Mouse (Mus musculus): ENCODE measurements around the gene Dexi. TPM values are rescaled to one million over a fixed set of nuclear protein-coding genes. Genes with fewer than 3 reads are reported as not detected.

Dexi gene
- polyA plus RNA-seq, 1 experiment from 2014 or later: 19.1 TPM

DNA sequence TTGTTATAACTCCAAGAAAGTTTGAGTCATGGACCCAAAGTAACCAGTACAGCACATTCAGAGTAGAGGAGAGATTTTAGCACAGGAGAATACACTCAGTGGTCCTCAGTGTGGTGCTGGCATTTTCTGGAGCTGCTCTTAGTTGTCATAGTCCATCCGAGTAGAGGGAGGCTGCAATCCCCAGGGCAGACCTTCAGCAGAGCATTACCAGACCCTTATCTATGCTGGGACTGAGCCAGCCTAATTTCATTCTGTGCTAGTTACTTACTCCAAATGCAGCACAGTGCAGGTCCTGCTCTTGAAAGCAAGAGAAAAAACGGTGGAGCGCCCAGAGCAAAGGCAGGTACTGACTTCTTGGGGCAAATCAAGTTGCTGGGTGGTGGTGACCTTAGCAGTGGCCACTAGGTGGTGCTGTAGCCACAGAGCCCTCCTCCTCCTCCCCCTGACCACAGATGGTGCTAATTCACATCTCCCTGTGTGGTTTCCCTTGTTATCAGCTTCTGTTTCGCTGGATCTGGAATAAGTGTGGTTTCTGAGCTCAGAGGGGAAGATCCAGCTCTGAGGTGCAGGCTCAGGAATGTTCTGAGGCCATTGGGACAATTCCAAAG is 22.5 kb upstream of the Dexi start:
- Histone ChIP-seq H3K36me3 (peaks cover 73% of the 10 kb centered on the region), H3K9ac (no peak overlapping the region), H3K27ac (replicated peaks) (no peak overlapping the region), H3K27me3 (no peaks in the 10 kb centered on the region), H3K4me1 (replicated peaks) (0 out of 2 replicates have a peak, but pooled peaks cover 5% of the 10 kb centered on the region), H3K4me2 (no peak overlapping the region), H3K4me3 (no peak overlapping the region), H3K9me3 (no peaks in the 10 kb centered on the region)
- peak; percentile 71 for ATAC-seq (ENCODE audit: low read depth)
- 39% methylated on average over 4 of the region's 4 CpGs for WGBS

DNA sequence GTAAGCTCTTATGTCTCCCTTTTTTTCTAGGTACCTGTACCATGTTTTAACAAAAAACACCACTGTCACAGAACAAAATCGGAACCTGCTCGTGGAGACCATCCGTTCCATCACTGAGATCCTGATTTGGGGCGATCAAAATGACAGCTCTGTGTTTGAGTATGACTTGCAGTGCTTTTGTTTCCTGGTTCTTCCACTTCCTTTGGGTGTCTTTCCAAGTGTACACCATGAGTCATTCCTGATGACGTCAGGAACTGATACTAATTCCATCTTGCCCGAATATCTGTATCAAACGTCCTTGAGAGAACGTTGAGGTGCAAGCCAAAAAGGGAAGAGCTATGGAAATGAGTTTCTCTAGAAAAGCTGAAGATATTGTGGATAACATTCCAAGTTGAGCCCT is 17.1 kb upstream of the Dexi start:
- WGBS: 92% methylated on average over 8 of the region's 8 CpGs
- H3K9ac ChIP-seq: no peak overlapping the region
- H3K4me2 ChIP-seq: no peak overlapping the region
- H3K27ac ChIP-seq (replicated peaks): no peak overlapping the region
- no peaks in the 10 kb centered on the region for H3K27me3 ChIP-seq
- no peaks in the 10 kb centered on the region for H3K9me3 ChIP-seq
- no peak for ATAC-seq (ENCODE audit: low read depth)
- peaks cover 43% of the 10 kb centered on the region for H3K36me3 ChIP-seq
- no peak overlapping the region for H3K4me3 ChIP-seq
- no peaks in the 10 kb centered on the region for H3K4me1 ChIP-seq (replicated peaks)

DNA sequence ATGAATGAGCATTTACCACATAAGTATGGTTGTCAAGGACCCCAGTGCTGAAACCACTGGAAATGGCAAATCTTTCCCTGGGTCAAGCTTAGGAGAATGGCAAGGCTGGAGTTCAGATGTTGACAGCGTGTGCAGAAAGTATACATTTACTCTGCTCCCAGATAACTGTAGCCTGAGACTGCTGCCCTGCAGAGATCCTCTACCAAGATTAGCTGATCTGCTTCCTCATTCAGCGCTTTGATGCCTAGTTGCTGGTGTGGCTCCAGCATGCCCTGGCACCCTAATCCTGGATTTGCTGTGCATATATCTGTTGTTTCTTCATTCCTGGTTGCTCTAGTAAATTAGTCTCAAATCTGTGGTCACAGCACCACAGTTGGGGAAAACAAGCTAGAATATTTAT is 11.0 kb upstream of the Dexi start:
- Histone ChIP-seq H3K9me3 (no peaks in the 10 kb centered on the region), H3K27ac (replicated peaks) (no peak overlapping the region), H3K36me3 (no peaks in the 10 kb centered on the region), H3K4me3 (no peak overlapping the region), H3K9ac (no peak overlapping the region), H3K27me3 (no peaks in the 10 kb centered on the region), H3K4me2 (no peak overlapping the region), H3K4me1 (replicated peaks) (no peaks in the 10 kb centered on the region)
- no peak for ATAC-seq (ENCODE audit: low read depth)
- WGBS: 92% methylated on average over 2 of the region's 2 CpGs

DNA sequence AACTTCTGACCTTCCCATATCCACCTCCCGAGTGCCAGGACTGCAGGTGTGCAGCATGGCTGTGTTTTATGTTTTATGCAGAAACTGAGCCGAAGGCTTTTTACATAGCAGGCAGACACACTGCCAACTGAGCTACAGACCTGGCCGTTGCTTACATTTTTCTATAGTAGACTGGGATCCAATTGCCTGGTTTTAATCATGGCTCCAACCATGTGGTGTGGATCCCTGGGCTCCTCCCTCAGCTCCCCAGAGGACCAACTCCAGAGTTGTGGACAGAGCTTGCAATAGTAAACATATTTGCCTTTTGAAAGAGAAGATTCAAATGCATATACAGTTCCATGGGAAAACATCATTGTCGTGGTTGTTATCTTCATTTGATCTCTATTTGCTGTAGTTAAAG is 8.7 kb upstream of the Dexi start:
- Histone ChIP-seq H3K36me3 (no peaks in the 10 kb centered on the region), H3K4me2 (no peak overlapping the region), H3K4me1 (replicated peaks) (peaks cover 14% of the 10 kb centered on the region), H3K9me3 (no peaks in the 10 kb centered on the region), H3K4me3 (no peak overlapping the region), H3K27me3 (no peaks in the 10 kb centered on the region), H3K27ac (replicated peaks) (no peak overlapping the region), H3K9ac (no peak overlapping the region)
- ATAC-seq (ENCODE audit: low read depth): no peak
- WGBS: 83% methylated on average over 4 of the region's 4 CpGs

DNA sequence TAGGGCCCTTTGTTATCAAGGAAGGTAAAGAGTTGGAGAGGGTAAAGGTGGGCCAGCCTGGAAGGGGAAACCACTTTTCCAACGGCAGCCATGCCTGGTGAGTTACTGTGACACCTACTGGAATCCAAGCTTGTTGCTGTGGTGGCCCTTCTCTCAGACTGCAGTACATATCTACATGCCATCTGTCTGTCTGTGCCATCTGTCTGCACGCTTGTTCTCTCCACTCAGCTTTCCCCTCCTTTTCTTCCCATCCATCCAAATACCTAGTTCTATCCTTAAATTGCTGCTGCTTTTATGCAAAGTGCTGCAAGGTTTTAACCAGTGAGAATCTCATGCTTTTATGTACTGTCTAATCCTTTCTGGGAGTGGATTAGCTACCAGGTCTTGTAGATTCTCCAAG is 6.7 kb upstream of the Dexi start:
- Histone ChIP-seq H3K9me3 (no peaks in the 10 kb centered on the region), H3K27ac (replicated peaks) (no peak overlapping the region), H3K36me3 (no peaks in the 10 kb centered on the region), H3K9ac (no peak overlapping the region), H3K4me2 (no peak overlapping the region), H3K4me1 (replicated peaks) (peaks cover 24% of the 10 kb centered on the region), H3K4me3 (no peak overlapping the region), H3K27me3 (no peaks in the 10 kb centered on the region)
- ATAC-seq (ENCODE audit: low read depth): no peak
- WGBS: 85% methylated on average over 2 of the region's 2 CpGs

DNA sequence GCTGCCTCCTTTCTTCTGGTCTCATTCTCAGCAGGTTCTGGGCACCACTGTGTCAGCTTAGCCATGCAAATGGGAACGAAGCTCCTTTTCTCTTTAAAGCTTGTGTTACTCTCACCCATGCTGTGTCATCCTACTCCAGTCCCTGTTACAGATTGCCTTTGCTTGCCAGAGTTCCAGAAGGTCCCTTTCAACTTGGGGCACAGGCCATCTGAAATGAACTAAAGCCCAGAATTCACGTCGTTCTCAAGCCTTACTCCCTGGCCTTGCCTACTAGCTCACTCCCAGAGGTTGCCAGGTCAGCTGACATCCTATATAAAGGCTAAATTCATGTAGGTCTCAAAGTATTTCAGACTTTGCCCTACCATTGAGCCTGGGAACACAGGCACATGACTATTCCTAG is 6.1 kb upstream of the Dexi start:
- no peak overlapping the region for H3K4me3 ChIP-seq
- no peak overlapping the region for H3K27ac ChIP-seq (replicated peaks)
- no peaks in the 10 kb centered on the region for H3K27me3 ChIP-seq
- ATAC-seq (ENCODE audit: low read depth): no peak
- H3K4me2 ChIP-seq: no peak overlapping the region
- H3K36me3 ChIP-seq: no peaks in the 10 kb centered on the region
- WGBS: 64% methylated on average over 3 of the region's 3 CpGs
- no peak overlapping the region for H3K9ac ChIP-seq
- H3K9me3 ChIP-seq: no peaks in the 10 kb centered on the region
- peaks cover 24% of the 10 kb centered on the region for H3K4me1 ChIP-seq (replicated peaks)

DNA sequence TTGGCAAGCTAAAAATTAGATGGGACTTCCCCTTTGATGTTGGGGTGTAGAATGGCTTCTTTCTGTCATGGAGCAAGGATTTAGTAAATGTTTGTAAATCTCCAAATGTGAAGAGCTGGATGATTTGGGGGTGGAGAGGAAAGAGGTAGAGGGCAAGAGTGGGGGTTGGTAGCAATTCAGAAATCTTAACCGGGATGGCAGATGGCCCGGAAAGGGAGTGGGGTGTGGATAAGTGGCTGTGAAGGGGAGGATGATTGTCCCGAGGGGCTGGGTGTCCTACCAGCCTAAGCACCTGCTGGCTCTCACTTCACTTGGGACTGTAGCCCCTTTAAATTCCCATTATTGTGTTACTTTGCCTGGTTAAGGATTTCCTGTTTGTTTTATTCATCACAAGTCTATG is 4.0 kb upstream of the Dexi start:
- H3K9me3 ChIP-seq: no peaks in the 10 kb centered on the region
- H3K27me3 ChIP-seq: no peaks in the 10 kb centered on the region
- H3K9ac ChIP-seq: peak overlapping the region; percentile 23; the same call in 1 of the 2 replicates
- peaks cover 31% of the 10 kb centered on the region for H3K4me1 ChIP-seq (replicated peaks)
- H3K36me3 ChIP-seq: no peaks in the 10 kb centered on the region
- H3K4me3 ChIP-seq: no peak overlapping the region
- peak overlapping the region; percentile 65; the same call in 1 of the 2 replicates for H3K4me2 ChIP-seq
- ATAC-seq (ENCODE audit: low read depth): no peak
- 65% methylated on average over 3 of the region's 3 CpGs for WGBS
- H3K27ac ChIP-seq (replicated peaks): no peak overlapping the region

DNA sequence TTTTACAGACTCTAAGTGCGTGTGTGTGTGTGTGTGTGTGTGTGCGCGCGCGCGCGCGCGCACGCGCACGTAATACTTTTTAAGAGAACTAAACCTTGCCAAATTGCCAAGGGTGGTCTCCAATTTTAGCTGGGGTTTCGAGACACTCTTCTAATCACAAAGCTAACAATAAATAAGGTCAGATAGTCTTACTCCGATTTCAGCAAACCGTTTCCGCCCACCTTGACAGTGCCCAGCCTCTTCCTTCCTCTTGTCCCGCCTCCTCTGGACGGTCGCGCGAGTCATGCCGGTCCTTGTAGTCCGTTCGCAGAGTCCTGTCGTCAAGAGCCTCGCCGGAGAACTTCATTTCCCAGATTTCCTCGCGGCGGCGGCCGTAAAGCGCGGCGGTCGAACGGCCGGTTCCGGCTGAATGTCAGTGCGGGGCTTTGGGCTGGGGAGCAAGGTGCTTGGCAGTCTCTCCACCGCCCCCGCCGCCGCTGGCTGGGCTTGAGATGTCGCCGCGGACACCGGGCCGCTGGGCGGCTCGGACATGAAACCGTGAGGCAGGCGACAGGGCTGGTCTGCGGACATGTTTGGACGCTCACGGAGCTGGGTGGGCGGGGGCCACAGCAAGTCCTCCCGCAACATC is 2.3 kb upstream of the Dexi start, which contains the start of gene Clec16a:
TSS of gene Clec16a (plus strand) at position 345 of the 628 bp plus-strand sequence.
- peak within 1 kb of the TSS; percentile 77 for H3K4me3 ChIP-seq
- under 1% methylated on average over 58 of the region's 58 CpGs for WGBS
- H3K4me2 ChIP-seq: peak within 1 kb of the TSS; percentile 65
- H3K4me1 ChIP-seq (replicated peaks): peaks cover 48% of the 10 kb centered on the region
- peak within 1 kb of the TSS; percentile 87 for H3K9ac ChIP-seq
- H3K36me3 ChIP-seq: no peaks in the 10 kb centered on the region
- peak within 1 kb of the TSS; percentile 52; the same call in 1 of the 2 replicates for H3K27ac ChIP-seq (replicated peaks)
- peak; percentile 91 for ATAC-seq (ENCODE audit: low read depth)
- H3K9me3 ChIP-seq: no peaks in the 10 kb centered on the region
- no peaks in the 10 kb centered on the region for H3K27me3 ChIP-seq

DNA sequence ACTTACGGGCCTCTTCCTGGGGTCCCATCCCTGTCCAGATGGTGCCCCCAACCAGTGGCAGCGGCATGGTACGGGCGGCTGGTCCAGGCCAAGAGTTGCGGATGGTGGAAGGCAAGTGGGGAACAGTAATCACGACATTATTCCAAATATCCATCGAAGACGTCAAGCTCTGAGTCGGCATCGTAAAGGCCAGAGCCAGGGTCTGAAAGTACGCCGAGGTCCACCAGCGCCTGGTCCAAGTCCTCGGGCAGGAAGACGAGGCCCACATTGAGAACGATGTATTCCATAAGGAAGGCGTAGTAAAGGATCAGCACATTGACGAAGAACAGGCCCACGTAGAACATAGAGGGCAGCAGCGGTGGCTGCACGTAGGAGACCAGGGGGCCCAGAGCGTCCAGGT is 588 bp downstream of the Dexi start:
- Histone ChIP-seq H3K9me3 (no peaks in the 10 kb centered on the region), H3K9ac (peak overlapping the region; percentile 97), H3K4me1 (replicated peaks) (peaks cover 62% of the 10 kb centered on the region), H3K4me3 (peak overlapping the region; percentile 95), H3K27me3 (no peaks in the 10 kb centered on the region), H3K4me2 (peak overlapping the region; percentile 80), H3K36me3 (no peaks in the 10 kb centered on the region), H3K27ac (replicated peaks) (peak overlapping the region; percentile 88)
- peak; percentile 27 for ATAC-seq (ENCODE audit: low read depth)
- 3% methylated on average over 22 of the region's 22 CpGs for WGBS

DNA sequence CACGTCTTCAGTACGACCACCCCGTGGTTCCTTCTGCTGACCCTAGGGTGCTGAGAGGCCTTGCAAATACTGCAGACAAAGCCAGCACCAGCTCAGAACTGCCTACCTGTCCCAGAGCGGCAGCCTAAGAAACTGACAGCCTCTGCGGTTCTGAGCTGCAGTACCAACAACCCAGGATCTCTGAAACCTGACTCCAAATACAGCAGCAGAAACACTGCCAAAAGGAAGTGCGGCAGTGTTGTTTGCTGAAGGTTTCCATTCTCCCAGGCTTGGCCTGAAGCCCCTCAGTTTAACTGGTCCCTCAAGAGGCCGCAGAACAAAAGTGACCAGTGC is 1.3 kb downstream of the Dexi start:
- no peaks in the 10 kb centered on the region for H3K9me3 ChIP-seq
- peaks cover 55% of the 10 kb centered on the region for H3K4me1 ChIP-seq (replicated peaks)
- H3K36me3 ChIP-seq: no peaks in the 10 kb centered on the region
- H3K9ac ChIP-seq: peak overlapping the region; percentile 97
- H3K4me3 ChIP-seq: peak overlapping the region; percentile 95
- no peak for ATAC-seq (ENCODE audit: low read depth)
- H3K27me3 ChIP-seq: no peaks in the 10 kb centered on the region
- peak overlapping the region; percentile 80 for H3K4me2 ChIP-seq
- no peak overlapping the region; the same call in 1 of the 2 replicates for H3K27ac ChIP-seq (replicated peaks)
- 37% methylated on average over 7 of the region's 7 CpGs for WGBS

DNA sequence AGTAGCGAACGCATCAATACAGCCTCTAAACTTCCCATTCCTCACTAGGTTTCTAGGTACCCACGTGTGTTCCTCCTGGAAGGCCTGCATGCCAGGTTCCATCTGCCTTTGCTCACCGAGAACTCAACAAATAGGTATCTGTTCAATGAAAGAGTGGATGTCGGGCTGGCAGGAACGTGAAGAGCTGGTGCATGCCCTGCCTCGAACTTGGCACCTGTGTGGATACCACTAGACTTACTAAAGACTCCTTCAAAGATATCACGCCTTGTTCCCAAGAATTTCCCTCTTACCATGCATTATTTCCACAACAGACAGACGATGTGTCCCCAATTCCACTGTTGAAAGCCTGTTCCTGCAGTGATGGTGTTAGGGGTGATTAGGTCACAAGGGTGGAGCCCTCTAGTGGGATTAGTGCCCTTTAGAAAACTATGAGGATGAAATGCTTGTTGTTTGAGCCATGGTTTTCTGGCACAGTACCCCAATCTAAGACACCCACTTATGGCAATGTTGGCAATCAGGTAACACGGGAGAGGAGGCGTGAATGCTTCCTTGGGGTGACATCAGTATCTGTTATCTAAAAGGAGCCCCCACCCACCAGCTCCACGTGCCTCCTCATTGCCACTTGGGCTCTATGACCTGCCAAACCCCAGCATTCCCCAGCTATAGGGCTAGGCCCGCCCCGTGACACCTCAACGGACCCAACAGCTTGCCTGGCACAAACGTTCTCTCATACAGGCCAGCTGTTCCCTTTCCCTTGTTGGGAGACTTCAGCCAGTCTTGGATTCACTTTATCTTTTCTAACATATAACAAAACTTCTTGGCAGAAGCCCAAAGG is 1.9 kb downstream of the Dexi start:
- H3K4me1 ChIP-seq (replicated peaks): peaks cover 49% of the 10 kb centered on the region
- H3K36me3 ChIP-seq: no peaks in the 10 kb centered on the region
- no peak for ATAC-seq (ENCODE audit: low read depth)
- peak overlapping the region; percentile 95 for H3K4me3 ChIP-seq
- peak overlapping the region; percentile 97 for H3K9ac ChIP-seq
- H3K27me3 ChIP-seq: no peaks in the 10 kb centered on the region
- WGBS: 74% methylated on average over 16 of the region's 16 CpGs
- H3K27ac ChIP-seq (replicated peaks): no peak overlapping the region; the same call in 1 of the 2 replicates
- H3K4me2 ChIP-seq: peak overlapping the region; percentile 80
- no peaks in the 10 kb centered on the region for H3K9me3 ChIP-seq

DNA sequence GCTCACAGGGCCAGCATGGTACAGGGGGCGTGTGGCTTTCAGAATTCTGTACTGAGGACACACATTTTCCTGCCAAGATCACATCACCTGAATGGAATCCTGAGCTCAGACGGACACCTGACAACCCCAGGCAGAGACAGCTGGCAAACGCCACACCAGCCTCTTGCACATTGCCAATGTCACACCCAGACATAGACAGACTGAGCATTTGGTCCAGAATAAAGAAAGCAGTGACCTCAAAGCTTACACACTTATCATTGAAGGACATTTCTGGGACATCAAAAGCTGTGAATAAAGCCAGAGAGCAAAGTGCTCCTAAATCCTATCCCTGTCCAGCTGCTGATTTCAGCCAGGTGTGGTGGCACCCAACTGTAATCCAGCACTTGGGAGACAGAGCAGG is 5.9 kb downstream of the Dexi start:
- Histone ChIP-seq H3K27ac (replicated peaks) (no peak overlapping the region), H3K27me3 (no peaks in the 10 kb centered on the region), H3K4me1 (replicated peaks) (peaks cover 46% of the 10 kb centered on the region), H3K9me3 (no peaks in the 10 kb centered on the region), H3K9ac (no peak overlapping the region), H3K4me3 (no peak overlapping the region), H3K36me3 (0 out of 2 replicates have a peak, but pooled peaks cover 7% of the 10 kb centered on the region), H3K4me2 (no peak overlapping the region)
- ATAC-seq (ENCODE audit: low read depth): no peak
- 87% methylated on average over 3 of the region's 3 CpGs for WGBS

Data from neural tube, embryonic 13.5 days (tissue).